Mouse (Mus musculus): ENCODE results near the gene Serpinb1a. TPM values are rescaled to one million over a fixed set of nuclear protein-coding genes. Genes with fewer than 3 reads are reported as not detected.
"Not testable (repeated sequence)": the region's sequence is repeated elsewhere in the genome, so short reads cannot be mapped to it uniquely, and the experiment has no call there.

Serpinb1a gene
- polyA plus RNA-seq, 1 experiment = 1.4 TPM

DNA sequence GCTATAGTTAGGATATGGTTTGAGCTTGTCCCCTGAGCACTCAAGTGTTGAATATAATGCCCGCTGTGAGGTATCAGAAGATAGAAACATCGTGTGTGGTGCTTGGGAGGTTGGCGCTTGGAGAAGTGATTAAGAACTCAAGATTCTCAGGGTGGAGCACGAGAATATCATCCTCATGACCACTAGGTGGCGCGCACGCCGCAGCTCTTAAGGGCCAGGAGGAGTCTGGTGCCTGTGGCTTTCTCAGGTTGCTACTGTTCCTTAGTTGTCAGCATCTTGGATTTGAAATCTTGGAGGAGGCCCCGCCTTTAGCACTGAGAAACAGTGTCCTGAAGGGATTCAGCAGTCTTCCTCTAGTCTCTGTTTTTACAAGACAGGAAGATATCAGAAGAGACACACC is 15.5 kb upstream of the Serpinb1a start:
- Histone ChIP-seq H3K4me1 (peaks cover 30% of the 10 kb centered on the region), H3K4me3 (replicated peaks) (no peak overlapping the region), H3K36me3 (replicated peaks; ENCODE audit: low read length) (no peaks in the 10 kb centered on the region), H3K27me3 (replicated peaks) (peaks cover 16% of the 10 kb centered on the region), H3K9me3 (no peaks in the 10 kb centered on the region)
- TF ChIP-seq GATA1 (IDR thresholded peaks at IDR 0.05; ENCODE audit: borderline replicate concordance, low read length) (no peak), FLI1 (IDR thresholded peaks at IDR 0.05; ENCODE audit: low read length) (no peak)

DNA sequence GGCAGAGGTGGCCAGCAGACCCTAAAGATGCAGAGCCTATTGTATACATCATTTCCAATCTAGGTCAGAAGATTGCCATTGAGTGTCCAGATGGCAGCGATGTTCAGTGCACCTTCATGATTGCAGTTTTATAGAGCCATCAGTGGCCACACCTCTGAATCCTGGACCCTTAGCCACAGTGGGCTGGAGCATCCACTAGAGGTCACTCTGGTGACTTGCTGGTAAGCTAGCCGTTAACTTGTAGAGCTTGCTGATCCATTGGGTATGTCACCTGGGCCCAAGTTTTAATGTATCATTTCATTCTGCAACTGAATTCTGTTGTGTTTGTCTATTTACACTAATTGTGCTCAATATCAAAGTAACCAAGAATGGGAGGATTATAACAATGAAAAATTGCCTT is 14.6 kb upstream of the Serpinb1a start:
- Histone ChIP-seq H3K4me1 (peaks cover 31% of the 10 kb centered on the region), H3K36me3 (replicated peaks; ENCODE audit: low read length) (no peaks in the 10 kb centered on the region), H3K27me3 (replicated peaks) (peaks cover 16% of the 10 kb centered on the region), H3K9me3 (no peaks in the 10 kb centered on the region), H3K4me3 (replicated peaks) (no peak overlapping the region)
- no peak for TF ChIP-seq GATA1 (IDR thresholded peaks at IDR 0.05; ENCODE audit: borderline replicate concordance, low read length)
- TF ChIP-seq FLI1 (IDR thresholded peaks at IDR 0.05; ENCODE audit: low read length) = no peak

DNA sequence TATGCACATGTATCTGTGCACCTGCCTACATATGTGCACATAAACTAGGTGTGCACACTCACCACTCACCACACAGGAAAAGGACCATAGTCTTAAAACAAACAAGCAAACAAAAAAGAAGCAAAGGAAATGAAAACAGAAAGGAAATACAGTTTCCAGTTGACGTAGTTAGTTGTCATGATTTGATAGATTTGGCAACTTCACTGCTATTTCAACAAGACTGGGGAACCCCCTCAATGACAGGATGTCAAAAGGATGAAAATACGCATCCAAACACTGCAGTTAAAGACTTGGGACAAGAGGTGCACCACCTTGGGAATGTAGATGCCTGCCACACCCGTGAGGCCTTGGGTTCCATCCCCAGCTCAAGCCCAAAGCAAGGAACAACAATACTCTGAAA is 13.5 kb upstream of the Serpinb1a start:
- peaks cover 14% of the 10 kb centered on the region for H3K27me3 ChIP-seq (replicated peaks)
- H3K9me3 ChIP-seq; H3K4me3 ChIP-seq (replicated peaks); H3K36me3 ChIP-seq (replicated peaks; ENCODE audit: low read length): not testable (repeated sequence)
- H3K4me1 ChIP-seq = peaks cover 34% of the 10 kb centered on the region

DNA sequence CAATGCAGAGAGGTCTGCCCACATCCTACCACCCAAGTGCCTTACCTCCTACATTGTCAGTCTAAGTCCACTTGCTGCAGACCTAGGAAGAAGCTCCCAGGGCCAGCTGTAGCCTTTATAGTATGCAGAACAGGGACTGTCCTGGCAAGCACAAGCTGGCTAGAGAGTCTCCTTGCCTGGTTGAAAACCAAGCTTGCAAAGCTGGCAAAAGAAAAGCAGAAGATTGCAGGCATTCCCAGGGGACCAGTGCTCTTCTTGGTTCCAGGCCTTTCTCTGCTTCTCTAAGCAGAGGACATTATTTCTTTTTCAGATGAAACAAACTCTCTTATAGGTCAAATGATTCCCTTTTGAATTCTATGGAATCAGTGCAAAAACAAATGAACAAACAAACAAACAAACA is 12.5 kb upstream of the Serpinb1a start:
- no peaks in the 10 kb centered on the region for H3K36me3 ChIP-seq (replicated peaks; ENCODE audit: low read length)
- H3K27me3 ChIP-seq (replicated peaks) = peaks cover 11% of the 10 kb centered on the region
- H3K9me3 ChIP-seq = no peaks in the 10 kb centered on the region
- H3K4me1 ChIP-seq = peaks cover 29% of the 10 kb centered on the region
- no peak for TF ChIP-seq GATA1 (IDR thresholded peaks at IDR 0.05; ENCODE audit: borderline replicate concordance, low read length)
- TF ChIP-seq FLI1 (IDR thresholded peaks at IDR 0.05; ENCODE audit: low read length) = no peak
- no peak overlapping the region for H3K4me3 ChIP-seq (replicated peaks)

- no peaks in the 10 kb centered on the region for H3K9me3 ChIP-seq
- no peaks in the 10 kb centered on the region for H3K36me3 ChIP-seq (replicated peaks; ENCODE audit: low read length)
- H3K4me1 ChIP-seq = peaks cover 19% of the 10 kb centered on the region
- no peak overlapping the region for H3K4me3 ChIP-seq (replicated peaks)
- peaks cover 11% of the 10 kb centered on the region for H3K27me3 ChIP-seq (replicated peaks)
- TF ChIP-seq FLI1 (IDR thresholded peaks at IDR 0.05; ENCODE audit: low read length) = no peak
- TF ChIP-seq GATA1 (IDR thresholded peaks at IDR 0.05; ENCODE audit: borderline replicate concordance, low read length) = no peak
Observed at GRCm38 (mm10) chr13:32860821-32861220, 9.8 kb upstream of the Serpinb1a start.

- Histone ChIP-seq H3K27me3 (replicated peaks) (no peaks in the 10 kb centered on the region), H3K36me3 (replicated peaks; ENCODE audit: low read length) (peaks cover 5% of the 10 kb centered on the region), H3K9me3 (no peaks in the 10 kb centered on the region), H3K4me3 (replicated peaks) (no peak overlapping the region), H3K4me1 (peaks cover 48% of the 10 kb centered on the region)
- TF ChIP-seq GATA1 (IDR thresholded peaks at IDR 0.05; ENCODE audit: borderline replicate concordance, low read length) (no peak), FLI1 (IDR thresholded peaks at IDR 0.05; ENCODE audit: low read length) (no peak)
Observed at GRCm38 (mm10) chr13:32853073-32853472, 2.1 kb upstream of the Serpinb1a start.

GRCm38 (mm10) chr13:32852539-32852938 is 1.6 kb upstream of the Serpinb1a start:
- H3K9me3 ChIP-seq = no peaks in the 10 kb centered on the region
- no peak overlapping the region for H3K4me3 ChIP-seq (replicated peaks)
- peaks cover 9% of the 10 kb centered on the region for H3K36me3 ChIP-seq (replicated peaks; ENCODE audit: low read length)
- peaks cover 54% of the 10 kb centered on the region for H3K4me1 ChIP-seq
- no peak for TF ChIP-seq FLI1 (IDR thresholded peaks at IDR 0.05; ENCODE audit: low read length)
- no peak for TF ChIP-seq GATA1 (IDR thresholded peaks at IDR 0.05; ENCODE audit: borderline replicate concordance, low read length)
- no peaks in the 10 kb centered on the region for H3K27me3 ChIP-seq (replicated peaks)

DNA sequence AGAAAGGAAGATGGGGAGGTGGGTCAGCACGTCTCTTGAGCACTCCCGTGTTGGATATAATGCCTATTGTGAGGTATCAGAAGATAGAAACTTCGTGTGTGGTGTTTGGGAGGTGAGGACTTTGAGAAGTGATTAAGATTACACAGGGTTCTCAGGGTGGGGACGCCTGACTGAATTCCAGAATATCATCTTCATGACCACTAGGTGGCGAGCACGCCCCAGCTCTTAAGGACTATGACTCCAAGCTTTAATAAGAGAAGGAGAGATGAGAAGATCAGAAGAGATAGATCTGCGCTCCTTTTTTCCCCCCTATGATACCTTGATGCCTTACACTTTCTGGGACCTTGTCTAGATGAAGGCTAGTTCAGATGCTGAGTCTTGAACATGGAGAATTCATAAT is 982 bp upstream of the Serpinb1a start:
- Histone ChIP-seq H3K4me1 (peaks cover 57% of the 10 kb centered on the region), H3K27me3 (replicated peaks) (no peaks in the 10 kb centered on the region), H3K9me3 (no peaks in the 10 kb centered on the region), H3K36me3 (replicated peaks; ENCODE audit: low read length) (peaks cover 12% of the 10 kb centered on the region), H3K4me3 (replicated peaks) (no peak overlapping the region)
- no peak for TF ChIP-seq FLI1 (IDR thresholded peaks at IDR 0.05; ENCODE audit: low read length)
- no peak for TF ChIP-seq GATA1 (IDR thresholded peaks at IDR 0.05; ENCODE audit: borderline replicate concordance, low read length)

- TF ChIP-seq GATA1 (IDR thresholded peaks at IDR 0.05; ENCODE audit: borderline replicate concordance, low read length) = no peak
- no peak for TF ChIP-seq FLI1 (IDR thresholded peaks at IDR 0.05; ENCODE audit: low read length)
- peak overlapping the region; percentile 86 for H3K4me3 ChIP-seq (replicated peaks)
- peaks cover 28% of the 10 kb centered on the region for H3K36me3 ChIP-seq (replicated peaks; ENCODE audit: low read length)
- H3K27me3 ChIP-seq (replicated peaks) = no peaks in the 10 kb centered on the region
- H3K9me3 ChIP-seq = no peaks in the 10 kb centered on the region
- peaks cover 72% of the 10 kb centered on the region for H3K4me1 ChIP-seq
Observed at GRCm38 (mm10) chr13:32850156-32850555, 829 bp downstream of the Serpinb1a start.

GRCm38 (mm10) chr13:32849531-32850123 is 1.4 kb downstream of the Serpinb1a start:
- no peaks in the 10 kb centered on the region for H3K9me3 ChIP-seq
- no peaks in the 10 kb centered on the region for H3K27me3 ChIP-seq (replicated peaks)
- H3K4me1 ChIP-seq = peaks cover 72% of the 10 kb centered on the region
- H3K36me3 ChIP-seq (replicated peaks; ENCODE audit: low read length) = peaks cover 33% of the 10 kb centered on the region
- peak overlapping the region; percentile 86 for H3K4me3 ChIP-seq (replicated peaks)
- TF ChIP-seq FLI1 (IDR thresholded peaks at IDR 0.05; ENCODE audit: low read length) = no peak
- no peak for TF ChIP-seq GATA1 (IDR thresholded peaks at IDR 0.05; ENCODE audit: borderline replicate concordance, low read length)

- peak overlapping the region; percentile 86 for H3K4me3 ChIP-seq (replicated peaks)
- H3K36me3 ChIP-seq (replicated peaks; ENCODE audit: low read length) = peaks cover 39% of the 10 kb centered on the region
- TF ChIP-seq GATA1 (IDR thresholded peaks at IDR 0.05; ENCODE audit: borderline replicate concordance, low read length) (no peak), FLI1 (IDR thresholded peaks at IDR 0.05; ENCODE audit: low read length) (no peak)
Observed at GRCm38 (mm10) chr13:32849092-32849491, 1.9 kb downstream of the Serpinb1a start.

More at GRCm38 (mm10) chr13:32849092-32849491, 1.9 kb downstream of the Serpinb1a start:
- Histone ChIP-seq H3K9me3 (no peaks in the 10 kb centered on the region), H3K4me1 (peaks cover 72% of the 10 kb centered on the region), H3K27me3 (replicated peaks) (no peaks in the 10 kb centered on the region)

Measured in megakaryocyte, embryonic 14.5 days (primary cell).